Mouse (Mus musculus): ENCODE results near the gene Syne3. TPM values are rescaled to one million over a fixed set of nuclear protein-coding genes. Genes with fewer than 3 reads are reported as not detected.

Gene Syne3
- polyA plus RNA-seq, 1 experiment = 7.8 TPM

DNA sequence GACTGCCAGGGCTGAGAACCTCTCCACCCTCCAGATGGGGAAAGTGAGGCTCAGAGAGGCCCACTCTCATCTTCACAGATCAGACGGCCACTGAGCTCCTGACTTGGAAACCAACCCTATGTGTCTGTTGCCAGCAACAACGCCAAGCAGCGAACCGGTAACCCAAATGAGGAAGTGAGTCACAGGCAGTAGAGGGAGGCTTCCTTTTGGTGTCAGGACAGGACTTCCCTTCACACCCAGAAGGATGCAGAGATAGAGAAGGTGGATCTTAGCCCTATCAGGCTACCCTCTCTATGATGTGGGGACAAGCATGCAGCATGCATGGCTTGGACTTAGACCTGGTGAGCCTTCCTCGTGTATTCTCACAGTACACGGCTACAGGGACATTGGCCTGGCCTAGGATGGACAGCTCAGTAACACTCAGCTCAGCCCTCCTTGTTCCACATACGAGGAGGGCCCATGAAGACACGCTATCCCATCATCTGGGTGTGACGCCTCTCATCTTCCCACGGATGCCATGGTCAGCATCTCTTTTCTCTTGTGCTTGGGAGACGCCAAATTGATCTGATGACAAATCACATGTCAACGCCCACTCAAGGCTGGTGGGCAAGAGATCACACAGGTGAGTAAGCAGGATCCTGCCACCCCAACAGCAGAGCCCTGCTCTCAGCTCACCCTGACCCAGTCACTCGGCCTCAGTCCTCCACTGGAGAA, 18.7 kb downstream of the Syne3 start:
- Histone ChIP-seq H3K27ac (ENCODE audit: control insufficient read depth, insufficient read depth, low read depth, low read length) (no peak overlapping the region), H3K4me1 (ENCODE audit: control insufficient read depth, insufficient read depth, low read length) (peaks cover 9% of the 10 kb centered on the region; the same call in 1 of the 2 replicates), H3K4me3 (ENCODE audit: control insufficient read depth, low read depth, low read length) (no peak overlapping the region), H3K36me3 (ENCODE audit: control insufficient read depth, insufficient read depth, low read length) (no peaks in the 10 kb centered on the region), H3K27me3 (ENCODE audit: control insufficient read depth, insufficient read depth, low read length) (no peaks in the 10 kb centered on the region)
- TF ChIP-seq CTCF (IDR thresholded peaks at IDR 0.05; ENCODE audit: control insufficient read depth, insufficient read depth, insufficient replicate concordance, low read depth, low read length) (no peak), POLR2A (IDR thresholded peaks at IDR 0.05; ENCODE audit: control insufficient read depth, low read depth, low read length) (no peak)

DNA sequence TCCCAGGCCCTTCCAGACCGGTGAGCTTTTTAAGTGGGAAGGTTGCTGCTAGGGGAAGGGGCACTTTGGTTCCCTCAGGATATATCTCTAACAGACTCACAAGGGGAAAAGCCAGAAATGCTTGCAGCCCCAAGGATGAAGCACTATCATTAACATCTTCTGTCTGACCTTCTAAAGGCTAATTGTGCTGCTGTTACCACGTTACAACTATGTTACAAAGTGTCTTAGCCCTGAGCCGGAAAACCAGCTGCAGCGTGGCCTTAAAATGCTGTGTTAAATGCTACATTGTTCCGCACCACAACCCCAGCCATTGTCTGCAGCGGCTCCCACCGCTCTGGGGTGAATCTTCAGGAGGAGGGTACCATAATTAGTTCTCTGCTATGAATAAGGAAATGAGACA, 21.7 kb downstream of the Syne3 start:
- peak overlapping the region; percentile 47 for H3K27ac ChIP-seq (ENCODE audit: control insufficient read depth, insufficient read depth, low read depth, low read length)
- no peaks in the 10 kb centered on the region for H3K27me3 ChIP-seq (ENCODE audit: control insufficient read depth, insufficient read depth, low read length)
- H3K36me3 ChIP-seq (ENCODE audit: control insufficient read depth, insufficient read depth, low read length) = no peaks in the 10 kb centered on the region
- TF ChIP-seq CTCF (IDR thresholded peaks at IDR 0.05; ENCODE audit: control insufficient read depth, insufficient read depth, insufficient replicate concordance, low read depth, low read length) = no peak
- no peak for TF ChIP-seq POLR2A (IDR thresholded peaks at IDR 0.05; ENCODE audit: control insufficient read depth, low read depth, low read length)
- peaks cover 9% of the 10 kb centered on the region for H3K4me1 ChIP-seq (ENCODE audit: control insufficient read depth, insufficient read depth, low read length)
- no peak overlapping the region for H3K4me3 ChIP-seq (ENCODE audit: control insufficient read depth, low read depth, low read length)

DNA sequence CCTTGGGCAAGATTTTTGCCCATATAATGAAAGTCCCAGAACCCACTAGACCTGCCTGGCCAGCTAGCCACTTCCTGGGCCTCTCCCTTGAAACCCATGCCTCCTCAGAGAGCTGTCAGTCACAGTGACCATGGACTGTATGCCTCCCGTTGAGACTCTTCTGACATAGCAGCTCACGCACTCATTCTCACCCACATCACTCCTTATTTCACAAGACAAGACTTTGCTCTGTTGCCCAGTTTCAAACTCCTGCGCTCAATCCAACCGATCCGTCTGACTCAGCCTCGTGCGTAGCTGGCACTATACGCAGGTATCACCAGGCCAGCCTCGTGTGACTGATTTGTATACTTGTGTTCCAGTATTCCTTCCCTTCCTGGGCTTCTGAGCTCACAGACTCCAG, 22.8 kb downstream of the Syne3 start:
- H3K4me1 ChIP-seq (ENCODE audit: control insufficient read depth, insufficient read depth, low read length) = peaks cover 9% of the 10 kb centered on the region
- TF ChIP-seq POLR2A (IDR thresholded peaks at IDR 0.05; ENCODE audit: control insufficient read depth, low read depth, low read length) (no peak), CTCF (IDR thresholded peaks at IDR 0.05; ENCODE audit: control insufficient read depth, insufficient read depth, insufficient replicate concordance, low read depth, low read length) (no peak)
- no peaks in the 10 kb centered on the region for H3K36me3 ChIP-seq (ENCODE audit: control insufficient read depth, insufficient read depth, low read length)
- peak overlapping the region; percentile 47; the same call in 1 of the 2 replicates for H3K27ac ChIP-seq (ENCODE audit: control insufficient read depth, insufficient read depth, low read depth, low read length)
- H3K4me3 ChIP-seq (ENCODE audit: control insufficient read depth, low read depth, low read length) = no peak overlapping the region
- no peaks in the 10 kb centered on the region for H3K27me3 ChIP-seq (ENCODE audit: control insufficient read depth, insufficient read depth, low read length)

DNA sequence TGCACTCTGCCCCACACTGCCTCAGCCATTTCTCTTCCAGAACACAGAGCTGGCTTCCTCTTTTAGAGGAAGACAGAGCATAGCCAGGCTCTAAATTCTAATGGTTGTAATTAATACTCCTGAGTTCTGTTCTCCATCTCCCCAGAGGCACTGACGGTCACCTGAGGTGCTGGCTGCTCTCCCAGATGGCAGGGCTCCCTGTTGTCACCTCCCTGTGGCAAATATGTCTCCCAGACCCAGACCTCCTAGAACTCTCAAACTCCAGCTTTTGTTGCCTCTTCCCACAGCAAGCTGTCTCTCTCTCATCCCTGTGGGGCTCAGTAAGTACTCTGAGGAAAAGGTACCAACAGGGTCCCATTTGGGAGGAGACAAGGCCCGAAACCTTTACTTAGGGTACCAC, 23.6 kb downstream of the Syne3 start:
- Histone ChIP-seq H3K4me3 (ENCODE audit: control insufficient read depth, low read depth, low read length) (no peak overlapping the region), H3K27me3 (ENCODE audit: control insufficient read depth, insufficient read depth, low read length) (no peaks in the 10 kb centered on the region), H3K27ac (ENCODE audit: control insufficient read depth, insufficient read depth, low read depth, low read length) (no peak overlapping the region), H3K36me3 (ENCODE audit: control insufficient read depth, insufficient read depth, low read length) (no peaks in the 10 kb centered on the region), H3K4me1 (ENCODE audit: control insufficient read depth, insufficient read depth, low read length) (peaks cover 7% of the 10 kb centered on the region)
- no peak for TF ChIP-seq POLR2A (IDR thresholded peaks at IDR 0.05; ENCODE audit: control insufficient read depth, low read depth, low read length)
- TF ChIP-seq CTCF (IDR thresholded peaks at IDR 0.05; ENCODE audit: control insufficient read depth, insufficient read depth, insufficient replicate concordance, low read depth, low read length) = no peak

DNA sequence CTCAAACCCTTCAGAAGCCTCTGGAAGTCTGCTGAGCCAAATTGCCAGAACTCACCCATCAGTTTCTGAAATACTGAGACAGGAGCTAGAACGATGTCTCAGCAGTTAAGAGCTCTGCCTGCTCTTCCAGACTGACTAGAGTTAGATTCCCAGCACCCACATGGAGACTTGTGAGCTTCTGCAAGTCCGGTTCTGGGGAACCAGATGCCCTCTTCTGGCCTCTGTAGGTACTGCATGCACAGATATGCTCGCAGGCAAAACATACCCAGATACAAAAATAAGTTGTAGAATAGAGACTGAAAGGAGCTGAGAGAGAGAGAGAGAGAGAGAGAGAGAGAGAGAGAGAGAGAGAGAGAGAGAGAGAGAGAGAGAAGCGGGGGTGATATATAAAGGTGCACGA, 24.5 kb downstream of the Syne3 start:
- H3K36me3 ChIP-seq (ENCODE audit: control insufficient read depth, insufficient read depth, low read length) = no peaks in the 10 kb centered on the region
- H3K4me1 ChIP-seq (ENCODE audit: control insufficient read depth, insufficient read depth, low read length) = peaks cover 6% of the 10 kb centered on the region
- peak; percentile 63; the same call in 1 of the 2 replicates for TF ChIP-seq CTCF (IDR thresholded peaks at IDR 0.05; ENCODE audit: control insufficient read depth, insufficient read depth, insufficient replicate concordance, low read depth, low read length)
- TF ChIP-seq POLR2A (IDR thresholded peaks at IDR 0.05; ENCODE audit: control insufficient read depth, low read depth, low read length) = no peak
- H3K4me3 ChIP-seq (ENCODE audit: control insufficient read depth, low read depth, low read length) = no peak overlapping the region
- H3K27me3 ChIP-seq (ENCODE audit: control insufficient read depth, insufficient read depth, low read length) = no peaks in the 10 kb centered on the region
- no peak overlapping the region for H3K27ac ChIP-seq (ENCODE audit: control insufficient read depth, insufficient read depth, low read depth, low read length)

DNA sequence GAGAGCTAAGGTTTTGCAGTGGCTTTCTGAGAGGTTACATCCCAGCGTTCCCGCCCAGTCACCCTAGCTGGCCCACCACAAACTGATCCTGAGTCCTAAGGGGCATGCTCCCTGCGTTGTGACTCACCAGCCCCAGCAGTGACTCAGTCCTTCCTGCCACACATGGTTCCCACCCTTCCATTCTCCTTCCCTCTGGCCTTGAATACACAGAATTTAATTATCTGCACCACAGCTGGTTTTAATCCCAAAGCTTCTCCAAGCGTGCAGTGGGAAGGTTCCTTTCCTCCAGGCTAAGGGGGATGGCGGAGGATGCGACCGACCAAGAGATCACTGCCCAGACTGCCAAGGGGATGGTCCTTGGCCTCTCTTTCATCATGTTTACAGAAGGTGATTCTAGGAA, 26.1 kb downstream of the Syne3 start:
- Histone ChIP-seq H3K27ac (ENCODE audit: control insufficient read depth, insufficient read depth, low read depth, low read length) (no peak overlapping the region), H3K4me3 (ENCODE audit: control insufficient read depth, low read depth, low read length) (no peak overlapping the region), H3K4me1 (ENCODE audit: control insufficient read depth, insufficient read depth, low read length) (peaks cover 6% of the 10 kb centered on the region), H3K36me3 (ENCODE audit: control insufficient read depth, insufficient read depth, low read length) (no peaks in the 10 kb centered on the region), H3K27me3 (ENCODE audit: control insufficient read depth, insufficient read depth, low read length) (no peaks in the 10 kb centered on the region)
- TF ChIP-seq POLR2A (IDR thresholded peaks at IDR 0.05; ENCODE audit: control insufficient read depth, low read depth, low read length) = no peak
- TF ChIP-seq CTCF (IDR thresholded peaks at IDR 0.05; ENCODE audit: control insufficient read depth, insufficient read depth, insufficient replicate concordance, low read depth, low read length) = no peak

DNA sequence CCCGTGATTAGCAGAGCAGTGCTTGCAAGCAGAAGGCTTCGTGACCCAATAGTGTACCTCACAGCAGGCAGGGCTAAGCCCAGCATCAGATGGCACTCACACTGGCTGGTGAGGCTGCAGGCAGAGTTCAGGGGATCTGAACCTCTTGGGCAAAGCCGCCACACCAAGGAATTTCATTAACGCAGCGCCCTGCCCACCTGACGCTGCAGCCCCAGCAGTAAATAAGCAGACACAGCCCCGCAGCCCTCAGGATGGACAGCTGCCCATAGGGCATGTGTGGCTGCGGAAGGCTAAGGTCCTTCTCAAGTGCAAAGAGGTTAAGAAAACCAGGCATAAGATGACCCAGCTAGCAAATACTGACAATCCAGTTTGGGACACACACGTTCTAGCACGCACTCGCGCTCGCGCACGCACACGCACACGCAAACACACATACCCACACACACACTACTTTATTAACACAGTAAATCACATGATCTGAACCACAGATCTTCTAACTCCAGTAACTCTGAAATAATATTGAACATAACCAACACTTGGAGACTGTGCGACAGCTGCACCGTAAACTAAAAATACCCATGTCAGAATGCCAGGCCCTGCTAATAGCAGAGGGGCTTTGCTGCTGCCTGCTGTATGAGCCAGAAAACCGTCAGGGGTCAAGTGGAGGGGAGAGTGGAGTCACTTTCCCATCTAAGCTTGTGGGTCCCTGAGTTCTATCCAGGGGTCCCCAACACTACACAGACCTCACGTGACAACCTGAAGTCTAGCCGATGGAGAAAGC, 30.5 kb downstream of the Syne3 start:
- no peaks in the 10 kb centered on the region for H3K36me3 ChIP-seq (ENCODE audit: control insufficient read depth, insufficient read depth, low read length)
- H3K27me3 ChIP-seq (ENCODE audit: control insufficient read depth, insufficient read depth, low read length) = no peaks in the 10 kb centered on the region
- 0 out of 2 replicates have a peak overlapping the region, but pooled peaks have one; percentile 19 for H3K27ac ChIP-seq (ENCODE audit: control insufficient read depth, insufficient read depth, low read depth, low read length)
- H3K4me3 ChIP-seq (ENCODE audit: control insufficient read depth, low read depth, low read length) = no peak overlapping the region
- H3K4me1 ChIP-seq (ENCODE audit: control insufficient read depth, insufficient read depth, low read length) = no peaks in the 10 kb centered on the region; the same call in 1 of the 2 replicates
- TF ChIP-seq POLR2A (IDR thresholded peaks at IDR 0.05; ENCODE audit: control insufficient read depth, low read depth, low read length) = no peak
- TF ChIP-seq CTCF (IDR thresholded peaks at IDR 0.05; ENCODE audit: control insufficient read depth, insufficient read depth, insufficient replicate concordance, low read depth, low read length) = no peak
